Mouse (Mus musculus): Measurements from ENCODE around the gene Ggta1. TPM values are rescaled to one million over a fixed set of nuclear protein-coding genes. Genes with fewer than 3 reads are reported as not detected.

Gene Ggta1
- polyA plus RNA-seq, 1 experiment from 2014 or later, result 4.1 TPM

GRCm38 (mm10) chr2:35486981-35487655, 24.1 kb upstream of the Ggta1 start:
- H3K4me3 ChIP-seq, result no peak overlapping the region
- H3K27ac ChIP-seq, result no peak overlapping the region
- H3K4me1 ChIP-seq, result peaks cover 6% of the 10 kb centered on the region
- 33% methylated on average over 5 of the region's 5 CpGs for WGBS
- ATAC-seq, result no peak
- no peaks in the 10 kb centered on the region for H3K9me3 ChIP-seq (replicated peaks)
- no peak overlapping the region for H3K9ac ChIP-seq
- H3K4me2 ChIP-seq, result no peak overlapping the region
- no peaks in the 10 kb centered on the region for H3K36me3 ChIP-seq (ENCODE audit: poor library complexity, severe bottlenecking)
- no peaks in the 10 kb centered on the region for H3K27me3 ChIP-seq

- Histone ChIP-seq H3K9me3 (replicated peaks) (no peaks in the 10 kb centered on the region), H3K36me3 (ENCODE audit: poor library complexity, severe bottlenecking) (no peaks in the 10 kb centered on the region), H3K4me1 (peaks cover 9% of the 10 kb centered on the region), H3K27me3 (no peaks in the 10 kb centered on the region), H3K4me2 (no peak overlapping the region), H3K27ac (no peak overlapping the region), H3K4me3 (no peak overlapping the region), H3K9ac (no peak overlapping the region)
- ATAC-seq, result no peak
- 85% methylated on average over 3 of the region's 3 CpGs for WGBS
These were observed 21.1 kb upstream of the Ggta1 start for GRCm38 (mm10) chr2:35484102-35484501.

- ATAC-seq, result no peak
- H3K4me3 ChIP-seq, result no peak overlapping the region
- WGBS, result 86% methylated on average over 9 of the region's 9 CpGs
- no peaks in the 10 kb centered on the region for H3K36me3 ChIP-seq (ENCODE audit: poor library complexity, severe bottlenecking)
- H3K4me1 ChIP-seq, result peaks cover 9% of the 10 kb centered on the region
- no peak overlapping the region for H3K27ac ChIP-seq
- H3K4me2 ChIP-seq, result no peak overlapping the region
- H3K9ac ChIP-seq, result no peak overlapping the region
- H3K27me3 ChIP-seq, result no peaks in the 10 kb centered on the region
- no peaks in the 10 kb centered on the region for H3K9me3 ChIP-seq (replicated peaks)
These were observed 20.4 kb upstream of the Ggta1 start for GRCm38 (mm10) chr2:35483402-35483801.

GRCm38 (mm10) chr2:35481322-35481990, 18.4 kb upstream of the Ggta1 start:
- Histone ChIP-seq H3K9ac (no peak overlapping the region), H3K27me3 (no peaks in the 10 kb centered on the region), H3K4me2 (no peak overlapping the region), H3K36me3 (ENCODE audit: poor library complexity, severe bottlenecking) (no peaks in the 10 kb centered on the region), H3K27ac (no peak overlapping the region), H3K4me3 (no peak overlapping the region), H3K4me1 (peaks cover 9% of the 10 kb centered on the region), H3K9me3 (replicated peaks) (no peaks in the 10 kb centered on the region)
- WGBS, result 47% methylated on average over 7 of the region's 7 CpGs
- no peak for ATAC-seq

- Histone ChIP-seq H3K4me3 (no peak overlapping the region), H3K27ac (no peak overlapping the region), H3K9me3 (replicated peaks) (no peaks in the 10 kb centered on the region), H3K4me1 (peaks cover 9% of the 10 kb centered on the region), H3K27me3 (no peaks in the 10 kb centered on the region), H3K36me3 (ENCODE audit: poor library complexity, severe bottlenecking) (no peaks in the 10 kb centered on the region), H3K9ac (no peak overlapping the region), H3K4me2 (no peak overlapping the region)
- no peak for ATAC-seq
- 24% methylated on average over 3 of the region's 3 CpGs for WGBS
These were observed 17.0 kb upstream of the Ggta1 start for GRCm38 (mm10) chr2:35480073-35480472.

GRCm38 (mm10) chr2:35478812-35479122, 15.7 kb upstream of the Ggta1 start:
- ATAC-seq, result no peak
- WGBS, result 70% methylated on average over 3 of the region's 3 CpGs
- no peaks in the 10 kb centered on the region for H3K27me3 ChIP-seq

GRCm38 (mm10) chr2:35477999-35478811, 15.2 kb upstream of the Ggta1 start:
- no peak overlapping the region for H3K9ac ChIP-seq
- no peak for ATAC-seq
- H3K4me1 ChIP-seq, result peaks cover 9% of the 10 kb centered on the region
- no peak overlapping the region for H3K4me2 ChIP-seq
- no peaks in the 10 kb centered on the region for H3K27me3 ChIP-seq
- H3K9me3 ChIP-seq (replicated peaks), result no peaks in the 10 kb centered on the region
- WGBS, result 87% methylated on average over 10 of the region's 10 CpGs
- no peak overlapping the region for H3K4me3 ChIP-seq
- no peaks in the 10 kb centered on the region for H3K36me3 ChIP-seq (ENCODE audit: poor library complexity, severe bottlenecking)
- H3K27ac ChIP-seq, result no peak overlapping the region

More at GRCm38 (mm10) chr2:35478812-35479122, 15.7 kb upstream of the Ggta1 start:
- Histone ChIP-seq H3K4me3 (no peak overlapping the region), H3K4me2 (no peak overlapping the region), H3K9ac (no peak overlapping the region), H3K36me3 (ENCODE audit: poor library complexity, severe bottlenecking) (no peaks in the 10 kb centered on the region), H3K4me1 (peaks cover 9% of the 10 kb centered on the region), H3K27ac (no peak overlapping the region), H3K9me3 (replicated peaks) (no peaks in the 10 kb centered on the region)

GRCm38 (mm10) chr2:35477321-35477720, 14.3 kb upstream of the Ggta1 start:
- no peaks in the 10 kb centered on the region for H3K27me3 ChIP-seq
- H3K36me3 ChIP-seq (ENCODE audit: poor library complexity, severe bottlenecking), result no peaks in the 10 kb centered on the region
- peaks cover 9% of the 10 kb centered on the region for H3K4me1 ChIP-seq
- no peaks in the 10 kb centered on the region for H3K9me3 ChIP-seq (replicated peaks)
- no peak overlapping the region for H3K4me2 ChIP-seq
- WGBS, result 86% methylated on average over 6 of the region's 6 CpGs
- no peak overlapping the region for H3K9ac ChIP-seq
- H3K4me3 ChIP-seq, result no peak overlapping the region
- H3K27ac ChIP-seq, result no peak overlapping the region
- ATAC-seq, result no peak

- 91% methylated on average over 1 of the region's 1 CpGs for WGBS
These were observed 11.9 kb upstream of the Ggta1 start for GRCm38 (mm10) chr2:35474916-35475315.

GRCm38 (mm10) chr2:35469266-35469665, 6.2 kb upstream of the Ggta1 start:
- Histone ChIP-seq H3K4me1 (0 out of 2 replicates have a peak, but pooled peaks cover 3% of the 10 kb centered on the region), H3K9ac (no peak overlapping the region), H3K27me3 (no peaks in the 10 kb centered on the region), H3K36me3 (ENCODE audit: poor library complexity, severe bottlenecking) (no peaks in the 10 kb centered on the region), H3K4me2 (no peak overlapping the region), H3K4me3 (no peak overlapping the region), H3K27ac (no peak overlapping the region), H3K9me3 (replicated peaks) (no peaks in the 10 kb centered on the region)
- no peak for ATAC-seq
- 83% methylated on average over 3 of the region's 3 CpGs for WGBS

More at GRCm38 (mm10) chr2:35474916-35475315, 11.9 kb upstream of the Ggta1 start:
- Histone ChIP-seq H3K9ac (no peak overlapping the region), H3K9me3 (replicated peaks) (no peaks in the 10 kb centered on the region), H3K4me1 (no peaks in the 10 kb centered on the region), H3K36me3 (ENCODE audit: poor library complexity, severe bottlenecking) (no peaks in the 10 kb centered on the region), H3K27ac (no peak overlapping the region), H3K27me3 (no peaks in the 10 kb centered on the region), H3K4me2 (no peak overlapping the region), H3K4me3 (no peak overlapping the region)
- ATAC-seq, result no peak

- 78% methylated on average over 2 of the region's 2 CpGs for WGBS
- ATAC-seq, result no peak
- H3K4me2 ChIP-seq, result no peak overlapping the region
- H3K9me3 ChIP-seq (replicated peaks), result no peaks in the 10 kb centered on the region
- no peak overlapping the region for H3K4me3 ChIP-seq
- H3K4me1 ChIP-seq, result 0 out of 2 replicates have a peak, but pooled peaks cover 13% of the 10 kb centered on the region
- no peak overlapping the region for H3K27ac ChIP-seq
- H3K36me3 ChIP-seq (ENCODE audit: poor library complexity, severe bottlenecking), result no peaks in the 10 kb centered on the region
- H3K9ac ChIP-seq, result no peak overlapping the region
- H3K27me3 ChIP-seq, result no peaks in the 10 kb centered on the region
These were observed 5.2 kb upstream of the Ggta1 start for GRCm38 (mm10) chr2:35468276-35468675.

GRCm38 (mm10) chr2:35467855-35468254, 4.8 kb upstream of the Ggta1 start:
- Histone ChIP-seq H3K27ac (no peak overlapping the region), H3K27me3 (no peaks in the 10 kb centered on the region), H3K4me2 (no peak overlapping the region), H3K4me3 (no peak overlapping the region), H3K9ac (no peak overlapping the region), H3K4me1 (peaks cover 16% of the 10 kb centered on the region), H3K36me3 (ENCODE audit: poor library complexity, severe bottlenecking) (no peaks in the 10 kb centered on the region), H3K9me3 (replicated peaks) (no peaks in the 10 kb centered on the region)
- WGBS, result 76% methylated on average over 3 of the region's 3 CpGs
- ATAC-seq, result no peak
